Mouse (Mus musculus) kidney, adult 11 months (tissue): ENCODE data around the gene Cr2.
"Not testable (repeated sequence)": the region's sequence is repeated elsewhere in the genome, so short reads cannot be mapped to it uniquely, and the experiment has no call there.

ENCODE experiments used
- DNase-seq: peaks from one replicate; pipeline ENCODE4 v3.0.0; 2022

The Cr2 gene

GRCm38 (mm10) chr1:195175980-195176931, at the start of gene Cr2:
TSS of gene Cr2 (minus strand) at chr1:195176716.
- DNase-seq, result peak; percentile 27

- DNase-seq, result no peak
Measured at GRCm38 (mm10) chr1:195221781-195222180, 45.3 kb upstream of the Cr2 start.

- DNase-seq, result not testable (repeated sequence)
Measured at GRCm38 (mm10) chr1:195212851-195213250, 36.3 kb upstream of the Cr2 start.

GRCm38 (mm10) chr1:195184746-195185145, 8.2 kb upstream of the Cr2 start:
- DNase-seq, result no peak

- DNase-seq, result no peak
Measured at GRCm38 (mm10) chr1:195164996-195165755, 11.3 kb downstream of the Cr2 start.

- DNase-seq, result no peak
Measured at GRCm38 (mm10) chr1:195132070-195132469, 44.4 kb downstream of the Cr2 start.

GRCm38 (mm10) chr1:195131675-195132015, 44.9 kb downstream of the Cr2 start:
- DNase-seq, result no peak

- DNase-seq, result peak; percentile 88
Measured at GRCm38 (mm10) chr1:195130953-195131674, 45.4 kb downstream of the Cr2 start, which contains the start of gene Cr1l. TSS of gene Cr1l (minus strand) at chr1:195131586.

- no peak for DNase-seq
Measured at GRCm38 (mm10) chr1:195130479-195130878, 46.0 kb downstream of the Cr2 start.

GRCm38 (mm10) chr1:195129867-195130266, 46.6 kb downstream of the Cr2 start:
- no peak for DNase-seq

GRCm38 (mm10) chr1:195114414-195114813, 62.1 kb downstream of the Cr2 start:
- no peak for DNase-seq

GRCm38 (mm10) chr1:195113621-195114020, 62.9 kb downstream of the Cr2 start:
- DNase-seq, result no peak

GRCm38 (mm10) chr1:195100693-195101092, 75.8 kb downstream of the Cr2 start:
- no peak for DNase-seq

GRCm38 (mm10) chr1:195098004-195098403, 78.5 kb downstream of the Cr2 start:
- DNase-seq, result no peak

GRCm38 (mm10) chr1:195092220-195092720, 84.2 kb downstream of the Cr2 start, which contains the start of gene Cd46:
TSS of gene Cd46 (minus strand) at chr1:195092249.
- peak; percentile 83 for DNase-seq

- DNase-seq, result no peak
Measured at GRCm38 (mm10) chr1:195091699-195092219, 84.8 kb downstream of the Cr2 start.
